Comparison of ENCODE assay signal across 8 mouse cellular contexts in the genomic region with DNA sequence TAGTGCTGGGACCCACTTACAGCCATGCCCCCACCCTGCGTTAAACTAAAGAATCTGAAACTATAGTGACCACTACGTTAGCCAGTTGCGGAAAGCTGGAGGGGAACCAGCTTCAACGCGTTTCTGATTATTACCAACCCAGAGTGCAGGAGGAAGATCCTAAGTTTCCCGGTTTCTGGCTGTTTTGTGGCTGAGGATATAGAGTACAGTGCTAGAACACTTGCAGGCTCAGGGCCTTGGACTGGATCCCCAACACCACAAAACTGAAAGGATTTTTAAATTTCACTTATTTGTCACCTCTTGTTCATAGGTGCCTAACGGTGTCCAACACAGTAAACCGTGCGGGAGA. TPM values are rescaled to one million over a fixed set of nuclear protein-coding genes. Genes with fewer than 3 reads are reported as not detected.
DNase-seq lines count a peak whose midpoint lies in the region; ATAC-seq and TF ChIP-seq lines count a peak whose summit lies in the region.

No protein-coding gene starts in this region.

- no peak for TF ChIP-seq EP300 in CH12.LX (IDR thresholded peaks at IDR 0.05; ENCODE audit: low read length)

- H3K9ac ChIP-seq in CH12.LX (ENCODE audit: insufficient read depth, low read depth) = peak overlapping the region; percentile 93
- peak overlapping the region; percentile 99 for H3K9ac ChIP-seq in liver, embryonic 16.5 days (ENCODE audit: low read depth, low read length)

- no peaks in the 10 kb centered on the region; the same call in 1 of the 2 replicates for H3K4me1 ChIP-seq in cerebellum, adult 2 months (ENCODE audit: control insufficient read depth, insufficient read depth, low read length)
- peaks cover 3 to 35% of the 10 kb centered on the region in 2 experiments for H3K4me1 ChIP-seq in CH12.LX (ENCODE audit: control insufficient read depth in 1 of 2, insufficient read depth in 2 of 2)
- H3K4me1 ChIP-seq in hindbrain, embryonic 10.5 days (replicated peaks) = peaks cover 28% of the 10 kb centered on the region
- peaks cover 34% of the 10 kb centered on the region for H3K4me1 ChIP-seq in liver, embryonic 16.5 days (ENCODE audit: control insufficient read depth, low read depth, low read length)

- peaks cover 0 to 27% of the 10 kb centered on the region in 2 experiments for H3K36me3 ChIP-seq in CH12.LX (replicated peaks in 1 of 2; ENCODE audit: control insufficient read depth in 1 of 2, insufficient read depth in 1 of 2, low read length in 1 of 2)
- peaks cover 26% of the 10 kb centered on the region for H3K36me3 ChIP-seq in hindbrain, embryonic 10.5 days
- peaks cover 4% of the 10 kb centered on the region for H3K36me3 ChIP-seq in liver, embryonic 16.5 days (ENCODE audit: control insufficient read depth, insufficient read depth)

- no peak for TF ChIP-seq RAD21 in CH12.LX (IDR thresholded peaks at IDR 0.05; ENCODE audit: low read depth, low read length)

- 54% methylated on average over 9 of the region's 9 CpGs for WGBS in cerebellum, adult 2 months
- WGBS in hindbrain, embryonic 10.5 days = 61% methylated on average over 9 of the region's 9 CpGs
- 41% methylated on average over 9 of the region's 9 CpGs for WGBS in liver, embryonic 16.5 days (ENCODE audit: insufficient replicate concordance)

- dilution Hi-C loops in CH12.LX (cut with MboI; ENCODE audit: extremely low pct_ligation_motif_present, extremely low pct_unique_long_range_greater_than_20kb, low sequenced_read_pairs) = no loop called here

- no peak for TF ChIP-seq CTCF in cerebellum, adult 2 months (IDR thresholded peaks at IDR 0.05; ENCODE audit: borderline replicate concordance, insufficient read depth, low read depth, low read length)
- TF ChIP-seq CTCF in CH12.LX (conservative IDR thresholded peaks at IDR 0.05 in 1 of 2, IDR thresholded peaks at IDR 0.05 in 1 of 2; ENCODE audit: low read depth in 2 of 2, low read length in 2 of 2) = no peak

- H3K27ac ChIP-seq in cerebellum, adult 2 months (ENCODE audit: insufficient read depth, low read length) = peak overlapping the region; percentile 69
- peak overlapping the region; percentile 94 for H3K27ac ChIP-seq in CH12.LX (ENCODE audit: insufficient read depth, low read depth)
- H3K27ac ChIP-seq in hindbrain, embryonic 10.5 days = peak overlapping the region; percentile 96
- H3K27ac ChIP-seq in liver, embryonic 16.5 days (ENCODE audit: low read length) = peak overlapping the region; percentile 100

- peaks cover 41% of the 10 kb centered on the region for H3K79me2 ChIP-seq in CH12.LX (replicated peaks; ENCODE audit: control insufficient read depth, extremely low read depth, insufficient read depth, poor library complexity, severe bottlenecking)

- in situ Hi-C loops in CH12.LX (cut with MboI; ENCODE audit: low pct_ligation_motif_present, low pct_unique_long_range_greater_than_20kb, low sequenced_read_pairs) = no loop called here

- peak overlapping the region; percentile 73 for H3K4me3 ChIP-seq in cerebellum, adult 2 months (replicated peaks; ENCODE audit: insufficient read depth, low read depth, low read length)
- peak overlapping the region; percentile 91 to 95 (median 93) for H3K4me3 ChIP-seq in CH12.LX (replicated peaks in 1 of 3; ENCODE audit: low read depth in 2 of 3, low read length in 2 of 3, poor library complexity in 1 of 3)
- H3K4me3 ChIP-seq in hindbrain, embryonic 10.5 days = peak overlapping the region; percentile 100
- H3K4me3 ChIP-seq in liver, embryonic 16.5 days (ENCODE audit: low read depth, low read length) = peak overlapping the region; percentile 100

- no peaks in the 10 kb centered on the region for H3K27me3 ChIP-seq in cerebellum, adult 2 months (ENCODE audit: control insufficient read depth, insufficient read depth, low read length)
- H3K27me3 ChIP-seq in CH12.LX (replicated peaks) = no peaks in the 10 kb centered on the region
- no peaks in the 10 kb centered on the region for H3K27me3 ChIP-seq in hindbrain, embryonic 10.5 days (ENCODE audit: insufficient read depth, poor library complexity, severe bottlenecking)
- no peaks in the 10 kb centered on the region for H3K27me3 ChIP-seq in liver, embryonic 16.5 days (ENCODE audit: control insufficient read depth, insufficient read depth, low read depth, low read length)

- ATAC-seq in liver, embryonic 16.5 days (ENCODE audit: low read depth) = no peak

- no peak for DNase-seq in cerebellum, adult 2 months
- no peak for DNase-seq in cerebellum, adult 8-10 months
- no peak for DNase-seq in CH12.LX (ENCODE audit: extremely low read depth)
- DNase-seq in hindbrain, embryonic 10.5 days (ENCODE audit: low spot score) = no peak
- DNase-seq in frontal cortex, postnatal 25 days (ENCODE audit: low spot score in 2 of 2) = no peak
- no peak for DNase-seq in adrenal gland, postnatal 25 days
- no peak for DNase-seq in layer of hippocampus, adult 8-10 months (ENCODE audit: low spot score in 2 of 2)

- no peaks in the 10 kb centered on the region for H3K9me3 ChIP-seq in CH12.LX (replicated peaks; ENCODE audit: low read length)
- no peaks in the 10 kb centered on the region for H3K9me3 ChIP-seq in hindbrain, embryonic 10.5 days
- H3K9me3 ChIP-seq in liver, embryonic 16.5 days (replicated peaks; ENCODE audit: control insufficient read depth, low read length) = no peaks in the 10 kb centered on the region

- peak overlapping the region; percentile 75 for H3K4me2 ChIP-seq in CH12.LX (ENCODE audit: insufficient read depth, low read depth, poor library complexity, severe bottlenecking)
- peak overlapping the region; percentile 93 for H3K4me2 ChIP-seq in liver, embryonic 16.5 days (ENCODE audit: low read depth, low read length)

- TF ChIP-seq POLR2A in cerebellum, adult 2 months (IDR thresholded peaks at IDR 0.05; ENCODE audit: borderline replicate concordance, insufficient read depth, low read length) = no peak
- TF ChIP-seq POLR2A in CH12.LX (IDR thresholded peaks at IDR 0.05; ENCODE audit: low read depth, low read length) = no peak

TF ChIP-seq in CH12.LX, 34 proteins besides CTCF, POLR2A, EP300 and RAD21:
- TF ChIP-seq CHD1 (IDR thresholded peaks at IDR 0.05; ENCODE audit: low read depth, low read length) = 0 out of 2 replicates have a peak, but pooled peaks have one; percentile 43
- TF ChIP-seq ZMIZ1 (IDR thresholded peaks at IDR 0.05; ENCODE audit: low read depth, low read length) = 0 out of 2 replicates have a peak, but pooled peaks have one; percentile 6
- TF ChIP-seq IRF4 (IDR thresholded peaks at IDR 0.05; ENCODE audit: low read depth, low read length) = no peak
- TF ChIP-seq MAFK (IDR thresholded peaks at IDR 0.05; ENCODE audit: insufficient replicate concordance, low read length) = no peak
- no peak for TF ChIP-seq MYC (IDR thresholded peaks at IDR 0.05; ENCODE audit: low read depth, low read length)
- 0 out of 2 replicates have a peak, but pooled peaks have one; percentile 5 for TF ChIP-seq MEF2A (IDR thresholded peaks at IDR 0.05; ENCODE audit: borderline replicate concordance, low read depth, low read length)

RNA-seq across cellular contexts. Expression of a gene that starts 0.9 kb away (rescaled TPM):
- 86.9 and 87.9 TPM in 2 replicates for polyA plus RNA-seq in cerebellum, adult 2 months (2012; rRNA removed)
- total RNA-seq in CH12.LX (2012; rRNA removed) = 184 and 238 TPM in 2 replicates
- 363 and 438 TPM in 2 replicates for total RNA-seq in CH12.LX (2014; rRNA removed)
- 529 and 585 TPM in 2 replicates for polyA plus RNA-seq in CH12.LX (2012; ENCODE audit: insufficient read length, low read depth)
- 91.2 and 112 TPM in 2 replicates for polyA plus RNA-seq in hindbrain, embryonic 10.5 days (2016; fragmentation: Nextera tagmentation; extraction: Ambion mirVana)
- 32.4 and 33.7 TPM in 2 replicates for polyA plus RNA-seq in liver, embryonic 16.5 days (2015; fragmentation: Nextera tagmentation; extraction: Ambion mirVana)
- total RNA-seq in adrenal gland, postnatal 25 days (2021) = 179 and 185 TPM in 2 replicates
- 100 to 1,000 TPM; 148 to 190 (median 168) TPM for total RNA-seq in layer of hippocampus, adult 8-10 months (2022)

RNA-seq across cellular contexts. Expression of a gene that starts 23.3 kb away (rescaled TPM):
- 10.8 and 11.8 TPM in 2 replicates for polyA plus RNA-seq in cerebellum, adult 2 months (2012; rRNA removed)
- total RNA-seq in CH12.LX (2012; rRNA removed) (4.9 and 8.7 TPM in 2 replicates), CH12.LX (2014; rRNA removed) (20.7 and 24.3 TPM in 2 replicates)
- polyA plus RNA-seq in CH12.LX (2012; ENCODE audit: insufficient read length, low read depth) = 72.4 and 74.2 TPM in 2 replicates
- 22.6 and 26.0 TPM in 2 replicates for polyA plus RNA-seq in hindbrain, embryonic 10.5 days (2016; fragmentation: Nextera tagmentation; extraction: Ambion mirVana)
- 6.0 and 7.3 TPM in 2 replicates for polyA plus RNA-seq in liver, embryonic 16.5 days (2015; fragmentation: Nextera tagmentation; extraction: Ambion mirVana)
- total RNA-seq in adrenal gland, postnatal 25 days (2021) = 12.7 and 14.2 TPM in 2 replicates
- total RNA-seq in layer of hippocampus, adult 8-10 months (2022) = 10 to 100 TPM in 2 of 4 experiments, 1 to 10 TPM in 2; 9.6 to 17.5 (median 11.0) TPM

RNA-seq across cellular contexts. Expression of a gene that starts 49.5 kb away (rescaled TPM):
- polyA plus RNA-seq in cerebellum, adult 2 months (2012; rRNA removed) = 48.2 and 50.8 TPM in 2 replicates
- total RNA-seq in CH12.LX (2012; rRNA removed) (19.8 and 24.0 TPM in 2 replicates), CH12.LX (2014; rRNA removed) (22.1 and 25.7 TPM in 2 replicates)
- polyA plus RNA-seq in CH12.LX (2012; ENCODE audit: insufficient read length, low read depth) = 50.6 and 51.4 TPM in 2 replicates
- polyA plus RNA-seq in hindbrain, embryonic 10.5 days (2016; fragmentation: Nextera tagmentation; extraction: Ambion mirVana) = 36.6 and 48.9 TPM in 2 replicates
- polyA plus RNA-seq in liver, embryonic 16.5 days (2015; fragmentation: Nextera tagmentation; extraction: Ambion mirVana) = 8.3 and 8.6 TPM in 2 replicates
- total RNA-seq in adrenal gland, postnatal 25 days (2021) = 156 and 173 TPM in 2 replicates
- total RNA-seq in layer of hippocampus, adult 8-10 months (2022) = 100 to 1,000 TPM; 195 to 259 (median 219) TPM
